Mouse (Mus musculus) left cerebral cortex, adult 2 months (tissue): ENCODE measurements around the gene 2300002M23Rik. TPM values are rescaled to one million over a fixed set of nuclear protein-coding genes. Genes with fewer than 3 reads are reported as not detected.

Experiments
- DNase-seq, 2 experiments: peaks; one replicate each; pipeline ENCODE4 v3.0.0; 2021 to 2022; ENCODE audit warnings: low spot score in 2 of 2, mixed read lengths in 1 of 2; ENCODE audit errors: extremely low spot score in 1 of 2
- H3K27ac ChIP-seq: fragments of 200-600 bp; 2 replicates; pipeline ENCODE4 v1.8.1; 2022
- H3K4me3 ChIP-seq: fragments of 200-600 bp; 2 replicates; pipeline ENCODE4 v1.8.1; 2022
- CTCF ChIP-seq: fragments of 200-600 bp; IDR thresholded peaks from 2 replicates; pipeline ENCODE4 v1.8.1; 2022; ENCODE audit warnings: antibody characterized with exemption, mild to moderate bottlenecking, moderate library complexity
- intact Hi-C: fragments of 180-260 bp; cut with DNase I; formaldehyde crosslinking; loops from one replicate; pipeline ENCODE4 v1.15.1; 2025
- total RNA-seq, 2 experiments: library from RNA; stranded (reverse); gene quantifications; 2 replicates each; pipeline ENCODE4 v1.2.3; 2021

The 2300002M23Rik gene
- total RNA-seq, 2 experiments from 2014 or later: not detected

DNA sequence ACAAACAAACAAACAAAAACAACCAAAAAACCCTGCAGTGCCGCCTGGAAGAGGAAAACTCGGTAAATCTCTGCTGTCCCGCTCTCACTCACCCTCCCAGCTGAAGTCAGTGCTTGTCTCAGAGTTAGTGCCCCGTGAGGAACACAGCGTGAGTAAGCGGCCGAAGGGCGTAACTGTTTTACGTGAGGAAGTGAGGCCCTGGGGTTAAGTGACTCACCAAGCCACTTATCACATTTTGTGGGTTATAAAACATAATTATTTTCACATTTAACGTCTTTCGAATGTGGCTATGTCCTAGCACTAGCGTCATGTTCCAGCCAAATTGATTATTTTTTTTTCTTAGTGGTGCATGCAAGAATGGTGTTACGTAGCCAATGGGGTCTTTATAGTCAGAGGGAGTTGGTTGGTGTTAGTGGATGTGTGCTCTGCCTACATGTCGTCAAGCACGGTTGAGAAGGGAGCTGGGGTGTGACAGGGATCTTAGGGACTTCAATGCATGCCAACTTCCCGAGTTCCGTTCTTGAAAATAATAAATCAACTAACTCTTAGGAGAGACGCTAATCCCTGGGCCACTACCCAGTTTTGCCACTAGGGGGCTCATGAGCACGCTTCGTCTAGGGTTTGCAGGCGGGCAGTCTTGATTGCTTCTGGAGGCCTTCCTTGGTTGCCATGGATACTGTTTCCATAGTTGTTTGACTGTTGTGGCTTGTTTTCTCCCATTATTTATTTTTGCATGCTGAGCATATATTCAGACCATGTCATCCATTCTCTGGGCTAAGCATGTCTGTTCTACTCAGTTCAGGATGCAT lies 23.4 kb downstream of the 2300002M23Rik start:
- TF ChIP-seq CTCF: peak; percentile 96
- Histone ChIP-seq H3K4me3 (no peak overlapping the region), H3K27ac (peak overlapping the region; percentile 17; the same call in 1 of the 2 replicates)
- DNase-seq: peak; percentile 79 to 81
- intact Hi-C loops: loop anchor here (2.0 kb wide), 1 partner anchor 44 kb away; no protein-coding TSS in a partner anchor

DNA sequence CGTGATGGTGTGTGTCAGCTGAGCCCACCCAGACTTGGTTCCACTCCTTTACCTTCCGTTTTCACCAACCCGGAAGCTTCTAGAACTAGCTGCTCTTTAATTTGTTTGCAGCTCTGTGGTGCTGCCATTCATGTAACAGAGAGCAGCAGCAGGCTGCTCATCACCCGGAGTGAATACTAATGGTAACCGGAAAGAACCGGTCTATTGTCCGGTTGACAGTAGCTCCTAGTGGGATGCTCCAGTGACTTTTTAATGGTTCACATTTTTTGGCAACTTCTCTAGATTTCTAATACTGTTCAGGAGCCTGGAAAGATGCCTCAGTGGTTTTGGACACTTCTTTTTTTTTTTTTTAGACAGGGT lies 23.9 kb downstream of the 2300002M23Rik start:
- Histone ChIP-seq H3K27ac (peak overlapping the region; percentile 17; the same call in 1 of the 2 replicates), H3K4me3 (no peak overlapping the region)
- no peak for TF ChIP-seq CTCF
- DNase-seq: no peak
- intact Hi-C loops: loop anchor here (2.0 kb wide), 1 partner anchor 44 kb away; no protein-coding TSS in a partner anchor

DNA sequence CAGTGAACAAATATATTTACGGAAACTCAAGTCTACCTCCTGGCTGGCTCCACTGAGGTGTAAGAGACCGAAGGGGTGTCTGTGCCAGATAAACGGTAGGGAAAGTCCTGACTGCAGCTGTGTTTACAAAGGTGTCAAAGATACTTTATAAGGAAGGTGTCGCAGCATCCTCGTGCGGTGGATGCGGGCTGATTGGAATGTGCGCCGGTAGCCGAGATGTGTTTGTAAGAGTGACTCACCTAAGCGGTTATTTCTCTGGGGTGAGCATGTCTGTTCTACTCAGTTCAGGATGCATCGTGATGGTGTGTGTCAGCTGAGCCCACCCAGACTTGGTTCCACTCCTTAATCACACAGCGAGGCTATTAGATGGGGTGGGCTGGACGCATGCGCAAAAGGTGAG lies 24.5 kb downstream of the 2300002M23Rik start:
- no peak for DNase-seq
- intact Hi-C loops: loop anchor here (2.0 kb wide), 1 partner anchor 43 kb away; no protein-coding TSS in a partner anchor
- no peak overlapping the region for H3K27ac ChIP-seq
- H3K4me3 ChIP-seq: no peak overlapping the region
- TF ChIP-seq CTCF: no peak

DNA sequence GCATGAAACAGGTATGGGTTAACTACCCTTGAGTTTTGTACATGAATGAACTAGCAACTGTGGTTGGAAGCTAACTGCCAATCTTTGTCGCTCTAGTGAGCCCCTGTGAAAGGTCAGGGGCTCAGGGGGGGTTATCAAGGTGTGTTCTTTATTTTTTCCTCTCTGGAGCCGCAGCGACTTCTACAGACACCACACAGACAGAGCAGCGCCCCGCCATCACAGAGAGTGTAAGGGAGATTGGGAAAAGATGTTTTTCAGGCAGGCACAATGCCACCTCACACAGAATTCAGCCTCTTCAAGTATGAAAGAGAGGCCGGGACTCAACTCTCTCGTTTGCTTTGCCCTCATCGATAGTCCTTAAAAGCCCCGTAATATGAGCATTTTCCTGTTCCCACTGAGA lies 24.9 kb downstream of the 2300002M23Rik start:
- intact Hi-C loops: no loop called here
- no peak for TF ChIP-seq CTCF
- H3K4me3 ChIP-seq: no peak overlapping the region
- no peak for DNase-seq
- H3K27ac ChIP-seq: no peak overlapping the region

DNA sequence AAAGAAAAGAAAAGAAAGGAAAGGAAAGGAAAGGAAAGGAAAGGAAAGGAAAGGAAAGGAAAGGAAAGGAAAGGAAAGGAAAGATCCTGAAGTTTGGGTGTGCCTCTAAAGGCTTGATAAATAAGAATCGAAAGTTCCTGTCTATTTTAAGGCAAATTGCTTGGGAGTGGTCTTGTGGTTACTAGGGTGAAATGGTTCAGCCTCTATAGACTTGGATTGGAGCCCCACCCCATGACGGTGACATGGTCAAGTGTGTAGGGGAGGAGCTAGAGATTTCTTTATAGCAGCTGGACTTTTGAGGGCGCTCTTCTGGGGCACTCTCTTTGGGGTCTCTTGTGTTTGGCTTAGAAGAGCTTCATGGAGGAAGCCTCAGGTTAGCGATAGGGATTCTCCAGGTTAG lies 26.5 kb downstream of the 2300002M23Rik start:
- intact Hi-C loops: no loop called here
- TF ChIP-seq CTCF: no peak
- Histone ChIP-seq H3K27ac (no peak overlapping the region), H3K4me3 (no peak overlapping the region)
- no peak for DNase-seq

DNA sequence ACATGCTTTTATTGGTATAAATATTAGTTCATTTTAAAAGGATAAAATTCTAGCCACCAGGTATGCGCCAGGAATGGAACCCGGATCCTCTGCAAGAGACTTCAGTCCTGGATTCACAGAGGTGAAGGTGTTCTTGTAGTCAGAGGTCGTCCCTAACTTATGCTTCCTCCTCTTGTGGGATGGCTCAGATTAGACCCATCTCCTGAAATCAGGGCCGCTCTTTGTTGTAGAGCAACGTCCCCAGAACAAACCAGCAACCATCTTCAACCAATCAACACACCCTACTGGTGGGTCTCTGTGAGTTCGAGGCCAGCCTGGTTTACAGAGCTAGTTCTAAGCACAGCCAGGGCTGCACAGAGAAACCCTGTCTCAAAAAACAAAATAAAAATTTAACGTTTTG lies 27.2 kb downstream of the 2300002M23Rik start:
- H3K4me3 ChIP-seq: no peak overlapping the region
- intact Hi-C loops: no loop called here
- no peak for TF ChIP-seq CTCF
- DNase-seq: no peak
- no peak overlapping the region for H3K27ac ChIP-seq

DNA sequence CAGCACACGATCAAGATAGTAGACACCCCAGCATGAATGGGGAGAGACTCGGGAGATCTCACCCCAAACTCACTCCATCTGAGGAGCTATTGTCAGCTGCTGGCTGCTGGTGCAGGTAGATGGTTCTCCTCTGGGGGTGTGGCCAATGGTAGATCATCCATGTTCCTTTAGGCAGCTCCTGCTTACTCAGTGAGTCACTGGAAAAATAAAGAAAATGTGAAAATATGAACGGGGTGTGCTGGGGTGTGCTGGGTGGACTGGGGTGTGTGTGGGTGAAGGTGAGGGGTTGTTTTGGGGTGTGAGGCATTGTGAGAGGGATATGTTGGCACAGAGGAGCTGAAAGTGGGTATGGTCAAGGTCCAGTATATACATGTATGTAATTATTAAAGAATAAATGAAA lies 30.1 kb downstream of the 2300002M23Rik start:
- no peak for TF ChIP-seq CTCF
- intact Hi-C loops: no loop called here
- no peak for DNase-seq
- Histone ChIP-seq H3K4me3 (no peak overlapping the region), H3K27ac (no peak overlapping the region)

DNA sequence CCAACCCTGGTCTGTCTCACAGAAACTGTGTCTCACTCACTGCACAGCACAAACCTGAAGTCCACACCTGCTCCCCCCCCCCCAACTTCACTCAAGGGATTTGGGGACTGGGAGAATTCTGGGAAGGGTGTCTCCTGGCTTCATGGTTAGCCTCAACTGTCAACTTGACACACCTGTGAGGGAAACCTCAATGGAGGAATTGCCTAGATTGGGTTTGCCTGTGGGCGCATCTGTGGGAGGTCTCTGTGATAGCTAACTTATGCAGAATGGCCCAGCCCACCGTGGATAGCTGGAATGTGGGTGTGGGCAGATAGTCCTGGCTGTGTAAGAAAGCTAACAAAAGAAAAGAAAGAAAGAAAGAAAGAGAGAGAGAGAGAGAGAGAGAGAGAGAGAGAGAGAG lies 34.0 kb downstream of the 2300002M23Rik start, which contains the start of gene Sfta2:
Sfta2 (plus strand) TSS at position 301 of the 400 bp plus-strand sequence.
- TF ChIP-seq CTCF: no peak
- intact Hi-C loops: no loop called here
- Histone ChIP-seq H3K4me3 (no peak within 1 kb of the TSS), H3K27ac (no peak within 1 kb of the TSS)
- no peak for DNase-seq

DNA sequence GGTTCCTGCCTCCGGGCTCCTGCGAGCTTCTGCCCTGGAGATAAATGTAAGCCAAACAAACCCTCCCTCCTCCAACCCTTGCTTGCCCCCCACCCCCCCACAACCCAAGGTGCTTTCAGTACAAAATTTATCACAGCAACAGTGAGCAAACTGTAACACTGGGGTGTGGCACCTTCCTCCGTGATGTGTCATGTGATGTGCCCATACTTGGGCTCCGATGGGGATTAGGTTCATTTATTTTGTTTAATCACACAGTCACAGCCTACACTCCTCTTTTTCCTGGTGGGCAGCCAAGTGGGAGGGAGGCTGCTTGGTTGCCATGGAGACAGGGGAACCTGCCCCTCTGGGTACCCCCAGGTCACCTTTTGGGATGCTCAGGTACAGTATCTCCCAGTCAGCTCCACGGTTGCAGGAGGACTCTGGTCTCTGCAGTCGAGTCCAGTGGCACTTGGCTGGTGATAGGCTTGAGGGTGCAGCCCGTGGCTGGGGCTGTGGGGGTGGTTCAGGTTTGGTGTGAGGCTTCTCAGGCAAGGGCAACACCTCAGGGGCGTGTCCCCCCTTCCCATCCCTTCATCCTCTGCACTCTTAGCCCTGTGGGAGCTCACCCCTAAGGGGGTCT lies 34.6 kb downstream of the 2300002M23Rik start:
- intact Hi-C loops: no loop called here

DNA sequence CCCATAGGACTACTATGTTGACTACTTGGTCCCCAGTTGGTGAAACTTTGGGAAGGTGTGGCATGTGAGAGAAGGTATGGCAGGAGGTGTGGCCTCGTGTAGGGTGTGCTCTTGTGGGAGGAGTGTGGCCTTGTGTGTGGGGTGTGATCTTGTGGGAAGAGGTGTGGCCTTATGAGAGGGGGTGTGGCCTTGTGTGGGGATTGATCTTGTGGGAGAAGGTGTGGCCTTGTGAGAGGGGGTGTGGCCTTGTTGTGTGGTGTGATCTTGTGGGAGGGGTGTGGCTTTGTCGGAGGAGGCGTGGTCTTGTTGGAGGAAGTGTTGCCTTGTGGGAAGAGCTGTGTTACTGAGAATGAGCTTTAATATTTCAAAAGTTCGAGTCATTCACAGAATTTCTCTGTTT lies 49.9 kb downstream of the 2300002M23Rik start:
- DNase-seq: no peak
- TF ChIP-seq CTCF: no peak
- Histone ChIP-seq H3K4me3 (no peak overlapping the region), H3K27ac (no peak overlapping the region)
- intact Hi-C loops: no loop called here

More for the DNA sequence above, 34.6 kb downstream of the 2300002M23Rik start:
- no peak overlapping the region for H3K4me3 ChIP-seq
- no peak overlapping the region for H3K27ac ChIP-seq
- DNase-seq: no peak
- no peak for TF ChIP-seq CTCF

Other genes with a start within 250 kb of the 2300002M23Rik start
- gene H2-Q1, start 247.0 kb upstream of the 2300002M23Rik start, total RNA-seq: under 1 TPM in 1 of 2 experiments, not detected in 1; 0.79 TPM
- 1 to 10 TPM in 1 of 2 experiments, under 1 TPM in 1; 0.54 to 1.1 TPM for gene H2-Q2, start 225.2 kb upstream of the 2300002M23Rik start, total RNA-seq
- gene H2-Q4, start 187.8 kb upstream of the 2300002M23Rik start, total RNA-seq: 1 to 10 TPM; 2.2 to 3.1 TPM
- under 1 TPM in 1 of 2 experiments, not detected in 1; 0.59 TPM for gene H2-Q6, start 142.6 kb upstream of the 2300002M23Rik start, total RNA-seq
- gene H2-Q7, start 128.3 kb upstream of the 2300002M23Rik start, total RNA-seq: under 1 TPM; 0.47 to 0.57 TPM
- gene H2-Q10, start 97.4 kb upstream of the 2300002M23Rik start, total RNA-seq: under 1 TPM; 0.43 to 0.75 TPM
- gene Pou5f1, start 61.4 kb upstream of the 2300002M23Rik start, total RNA-seq: under 1 TPM in 1 of 2 experiments, not detected in 1; 0.25 TPM
- gene Tcf19, start 50.6 kb upstream of the 2300002M23Rik start, total RNA-seq: 10 to 100 TPM; 10.7 to 11.4 TPM
- 10 to 100 TPM; 14.5 to 17.1 TPM for gene Cchcr1, start 50.4 kb upstream of the 2300002M23Rik start, total RNA-seq
- 1 to 10 TPM; 1.3 TPM for gene Psors1c2, start 34.2 kb upstream of the 2300002M23Rik start, total RNA-seq
- 1 to 10 TPM in 1 of 2 experiments, under 1 TPM in 1; 0.87 to 1.5 TPM for gene Cdsn, start 15.3 kb upstream of the 2300002M23Rik start, total RNA-seq
- not detected for gene Sfta2, start 34.1 kb downstream of the 2300002M23Rik start, total RNA-seq
- not detected for gene Gm9573, start 59.2 kb downstream of the 2300002M23Rik start, total RNA-seq
- gene Mucl3, start 76.2 kb downstream of the 2300002M23Rik start, total RNA-seq: not detected
- 10 to 100 TPM; 33.2 to 42.6 TPM for gene Vars2, start 100.1 kb downstream of the 2300002M23Rik start, total RNA-seq
- 10 to 100 TPM; 34.5 to 35.9 TPM for gene Gtf2h4, start 106.3 kb downstream of the 2300002M23Rik start, total RNA-seq
- gene Ddr1, start 137.2 kb downstream of the 2300002M23Rik start, total RNA-seq: 10 to 100 TPM; 47.2 to 47.8 TPM